In genomic region chr14:56812520-56813036, GRCm38 (mm10) we compare ENCODE assay signal across 8 mouse cellular contexts. TPM values are rescaled to one million over a fixed set of nuclear protein-coding genes. Genes with fewer than 3 reads are reported as not detected.
DNase-seq lines count a peak whose midpoint lies in the region; ATAC-seq and TF ChIP-seq lines count a peak whose summit lies in the region.

No protein-coding gene starts in this region.

- H3K36me3 ChIP-seq in hindbrain, embryonic 14.5 days (replicated peaks; ENCODE audit: control insufficient read depth, insufficient read depth), result no peaks in the 10 kb centered on the region; the same call in 1 of the 2 replicates

- peak overlapping the region; percentile 52 for H3K4me3 ChIP-seq in hindbrain, embryonic 14.5 days (replicated peaks; ENCODE audit: low read length)

- no peak for DNase-seq in Patski (ENCODE audit: low read depth, low spot score)
- DNase-seq in cerebellum, postnatal 14 days, result peak; percentile 87 to 90
- DNase-seq in frontal cortex, postnatal 14 days (ENCODE audit: low spot score in 2 of 2), result peak; percentile 71 to 73
- peak; percentile 82 for DNase-seq in hindbrain, embryonic 14.5 days (ENCODE audit: low spot score)
- peak; percentile 68 to 72 for DNase-seq in layer of hippocampus, postnatal 36 days
- peak; percentile 96 for DNase-seq in lung, postnatal 36 days
- DNase-seq in retina, postnatal 7 days (ENCODE audit: low read depth, low spot score), result peak; percentile 33
- peak; percentile 59 for DNase-seq in urinary bladder, adult 2 months (ENCODE audit: low spot score)

- in situ Hi-C loops in Patski (cut with MboI; ENCODE audit: low pct_unique_long_range_greater_than_20kb), result no loop called here

- POLR2A ChIA-PET in Patski (lab: Charles Lee), result no interaction called here

- H3K27me3 ChIP-seq in Patski, result no peaks in the 10 kb centered on the region
- no peaks in the 10 kb centered on the region for H3K27me3 ChIP-seq in hindbrain, embryonic 14.5 days (ENCODE audit: control insufficient read depth, insufficient read depth, low read length)

- H3K4me1 ChIP-seq in hindbrain, embryonic 14.5 days (replicated peaks; ENCODE audit: control insufficient read depth, insufficient read depth, low read length), result peaks cover 19% of the 10 kb centered on the region

- H3K9ac ChIP-seq in hindbrain, embryonic 14.5 days, result peak overlapping the region; percentile 80

- H3K4me2 ChIP-seq in hindbrain, embryonic 14.5 days (replicated peaks), result peak overlapping the region; percentile 57

- under 1% methylated on average over 35 of the region's 35 CpGs for whole genome bisulfite sequencing in hindbrain, embryonic 14.5 days

- peak overlapping the region; percentile 94 for H3K27ac ChIP-seq in hindbrain, embryonic 14.5 days

- H3K9me3 ChIP-seq in hindbrain, embryonic 14.5 days (ENCODE audit: control insufficient read depth, low read length), result no peaks in the 10 kb centered on the region

- ATAC-seq in Patski, result peak; percentile 15
- ATAC-seq in hindbrain, embryonic 14.5 days (ENCODE audit: low FRiP score), result peak; percentile 39

- CTCF ChIA-PET in Patski (lab: Charles Lee), result interaction anchor here (1.4 kb wide), 1 partner anchor 10 kb away, joined by 5 read pairs; no protein-coding TSS in a partner anchor

- peak; percentile 72 for TF ChIP-seq CTCF in Patski (IDR thresholded peaks at IDR 0.05)

RNA-seq across cellular contexts. Expression of gene Zmym5, which starts 1.1 kb away (rescaled TPM):
- polyA plus RNA-seq in Patski (2021), result 34.9 TPM
- 26.0 and 26.3 TPM in 2 replicates for polyA plus RNA-seq in hindbrain, embryonic 14.5 days (2014; fragmentation: Nextera tagmentation; extraction: Ambion mirVana)
- 10 to 100 TPM; 29.3 to 31.8 TPM for total RNA-seq in layer of hippocampus, postnatal 36 days (2021)
- 37.0 and 38.2 TPM in 2 replicates for polyA plus RNA-seq in urinary bladder, adult 2 months (2012; rRNA removed)

RNA-seq across cellular contexts. Expression of gene Pspc1, which starts 34.5 kb away (rescaled TPM):
- polyA plus RNA-seq in Patski (2021), result 62.8 TPM
- 46.3 and 55.3 TPM in 2 replicates for polyA plus RNA-seq in hindbrain, embryonic 14.5 days (2014; fragmentation: Nextera tagmentation; extraction: Ambion mirVana)
- total RNA-seq in layer of hippocampus, postnatal 36 days (2021), result 10 to 100 TPM; 49.2 to 55.8 TPM
- 15.6 and 19.8 TPM in 2 replicates for polyA plus RNA-seq in urinary bladder, adult 2 months (2012; rRNA removed)
